Mouse (Mus musculus): ENCODE results near the gene Prkcsh.

The Prkcsh gene

DNA sequence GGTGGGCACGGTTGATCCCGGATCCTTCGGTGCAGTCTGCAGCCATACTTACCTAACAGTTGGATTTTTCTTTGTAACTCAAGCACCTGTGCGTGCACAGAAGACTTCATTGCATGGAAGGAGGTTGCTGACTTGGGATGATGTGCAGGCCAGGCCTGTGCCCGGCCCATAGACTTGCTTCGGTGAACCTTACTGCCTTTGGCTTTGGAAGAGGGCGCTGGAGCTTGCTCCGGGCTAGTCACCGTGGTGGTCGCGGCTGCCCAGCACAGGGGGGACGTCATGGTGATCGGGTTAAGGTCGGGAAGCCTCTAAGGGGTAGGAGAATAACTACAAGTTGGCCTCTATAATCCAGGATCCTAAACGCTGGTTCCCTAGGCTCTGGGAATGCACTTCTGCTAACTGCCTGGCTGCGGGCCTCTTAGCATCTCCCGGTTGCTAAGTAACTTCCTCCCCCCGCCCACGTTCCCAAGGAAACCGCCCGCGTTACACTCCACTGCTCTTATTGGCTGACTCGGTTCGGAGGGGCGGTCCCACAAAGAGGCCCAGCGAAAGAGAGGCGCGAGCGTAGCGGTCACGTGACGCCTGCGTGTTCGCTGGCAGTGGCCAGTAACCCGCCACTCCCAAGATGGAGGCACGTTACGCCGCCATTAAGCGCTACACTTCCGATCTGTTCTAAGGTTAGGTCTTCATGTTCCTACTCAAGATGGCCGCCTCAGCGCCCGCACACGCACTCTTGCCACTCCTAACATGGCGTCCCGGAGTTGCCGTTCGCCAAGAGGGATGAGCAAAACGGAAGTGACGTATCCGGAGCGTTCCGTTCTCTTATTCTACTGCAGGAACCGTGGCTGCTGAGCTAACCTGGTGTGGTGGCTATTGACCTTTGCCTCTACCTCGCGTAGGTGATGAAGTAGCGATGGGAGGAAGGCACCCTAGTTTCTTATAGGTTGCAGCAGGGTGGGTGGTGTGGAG, at the start of gene Prkcsh, which contains the start of gene Ccdc151:
Gene Prkcsh, plus strand, starts transcription at position 613 of the 969 bp plus-strand sequence.
Gene Ccdc151, minus strand, starts transcription at position 441 of the 969 bp plus-strand sequence.
- peak; percentile 99 for DNase-seq

DNA sequence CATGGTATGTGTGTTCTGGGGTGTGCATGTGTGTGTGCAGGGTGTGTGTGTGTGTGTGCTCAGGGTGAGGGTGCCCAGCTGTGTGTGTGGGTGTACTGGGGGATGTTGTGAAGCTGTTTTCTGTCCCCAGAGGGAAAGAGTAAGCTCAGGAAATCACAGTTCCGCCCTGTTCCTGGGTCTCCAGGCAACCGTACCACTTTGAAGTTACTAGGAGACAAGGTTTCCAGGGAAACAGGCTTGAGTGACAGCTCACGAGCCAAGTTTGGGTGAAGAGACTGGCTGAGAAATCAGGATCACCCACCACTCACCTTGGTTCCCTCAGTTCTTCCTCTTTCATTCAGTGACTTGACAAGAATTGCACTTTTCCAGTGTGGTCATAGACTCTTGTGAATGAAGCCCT, 49.0 kb upstream of the Prkcsh start:
- no peak for DNase-seq

- DNase-seq: peak; percentile 74
Observed at GRCm38 (mm10) chr9:21954635-21955034, 48.0 kb upstream of the Prkcsh start.

DNA sequence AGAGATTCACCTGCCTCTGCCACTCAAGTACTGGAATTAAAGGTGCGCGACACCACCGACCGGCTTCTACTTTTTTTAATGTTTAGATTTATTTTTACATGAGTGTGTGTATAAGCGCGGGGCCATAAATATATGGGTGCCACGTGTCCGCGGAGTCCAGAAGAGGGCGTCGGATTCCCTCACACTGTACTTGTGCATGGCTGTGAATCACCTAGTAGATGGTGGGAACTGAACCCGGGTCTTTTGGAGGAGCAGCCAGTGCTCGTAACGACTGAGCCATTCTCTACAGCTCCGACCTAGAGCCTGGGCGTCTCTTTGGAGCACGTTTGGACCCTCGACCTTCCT, 47.4 kb upstream of the Prkcsh start:
- DNase-seq: no peak

- DNase-seq: peak; percentile 100
Observed at GRCm38 (mm10) chr9:21955570-21956281, 46.9 kb upstream of the Prkcsh start, which contains the start of gene Swsap1. Swsap1 (plus strand) TSS chr9:21955755.

GRCm38 (mm10) chr9:21958372-21958771, 44.2 kb upstream of the Prkcsh start:
- DNase-seq: no peak

- DNase-seq: no peak
Observed at GRCm38 (mm10) chr9:21959244-21959643, 43.4 kb upstream of the Prkcsh start.

- no peak for DNase-seq
Observed at GRCm38 (mm10) chr9:21960135-21960534, 42.5 kb upstream of the Prkcsh start.

- no peak for DNase-seq
Observed at GRCm38 (mm10) chr9:21960558-21961208, 41.9 kb upstream of the Prkcsh start.

DNA sequence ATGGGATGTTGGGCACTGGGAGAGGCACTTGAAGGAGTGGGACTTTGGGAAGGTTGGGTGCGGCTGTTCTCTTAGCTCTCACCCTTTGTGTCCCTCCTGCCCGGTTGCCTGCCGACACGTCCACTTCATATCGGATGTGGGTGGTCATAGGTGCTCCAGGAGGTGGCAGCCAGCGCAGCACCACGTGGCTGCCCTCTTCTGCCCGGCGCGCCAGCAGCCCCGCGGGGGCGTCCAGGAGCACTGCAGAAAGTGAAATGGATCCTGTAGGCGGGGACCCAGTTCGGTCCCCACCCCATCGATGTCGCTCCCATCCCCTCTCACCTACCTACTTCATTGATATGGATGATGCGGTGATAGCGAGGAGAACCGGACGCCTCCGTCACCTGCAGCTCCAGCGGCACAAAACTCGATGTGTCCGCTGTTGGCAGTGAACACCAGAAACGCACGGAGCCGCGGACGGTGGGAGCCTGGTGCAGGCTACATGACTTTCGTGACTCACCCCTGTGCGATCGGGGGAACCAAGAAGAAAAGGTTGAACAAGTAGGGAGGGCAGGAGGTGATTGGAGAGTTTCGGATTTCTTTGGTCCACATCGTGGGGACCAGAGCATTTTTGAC, 41.1 kb upstream of the Prkcsh start:
- no peak for DNase-seq

DNA sequence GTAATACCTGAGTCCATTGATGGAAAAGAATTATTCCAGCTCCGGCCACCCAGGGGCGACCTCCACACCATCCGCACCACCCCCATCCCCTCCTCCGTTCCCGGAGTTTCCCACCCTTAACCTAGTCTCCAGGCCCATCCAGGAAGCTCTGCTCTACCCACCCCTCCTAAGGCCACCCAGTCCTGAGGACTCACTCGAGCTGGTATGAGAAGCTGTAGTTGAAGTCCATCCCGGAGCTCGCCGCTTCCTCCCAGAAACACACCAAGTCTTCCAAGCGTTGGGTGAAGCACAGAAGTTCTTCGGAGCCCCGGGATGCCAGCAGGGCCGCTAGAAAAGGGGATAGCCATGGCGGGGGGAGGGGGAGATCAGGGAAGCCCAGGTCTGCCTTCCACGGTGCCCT, 40.6 kb upstream of the Prkcsh start:
- DNase-seq: no peak

DNA sequence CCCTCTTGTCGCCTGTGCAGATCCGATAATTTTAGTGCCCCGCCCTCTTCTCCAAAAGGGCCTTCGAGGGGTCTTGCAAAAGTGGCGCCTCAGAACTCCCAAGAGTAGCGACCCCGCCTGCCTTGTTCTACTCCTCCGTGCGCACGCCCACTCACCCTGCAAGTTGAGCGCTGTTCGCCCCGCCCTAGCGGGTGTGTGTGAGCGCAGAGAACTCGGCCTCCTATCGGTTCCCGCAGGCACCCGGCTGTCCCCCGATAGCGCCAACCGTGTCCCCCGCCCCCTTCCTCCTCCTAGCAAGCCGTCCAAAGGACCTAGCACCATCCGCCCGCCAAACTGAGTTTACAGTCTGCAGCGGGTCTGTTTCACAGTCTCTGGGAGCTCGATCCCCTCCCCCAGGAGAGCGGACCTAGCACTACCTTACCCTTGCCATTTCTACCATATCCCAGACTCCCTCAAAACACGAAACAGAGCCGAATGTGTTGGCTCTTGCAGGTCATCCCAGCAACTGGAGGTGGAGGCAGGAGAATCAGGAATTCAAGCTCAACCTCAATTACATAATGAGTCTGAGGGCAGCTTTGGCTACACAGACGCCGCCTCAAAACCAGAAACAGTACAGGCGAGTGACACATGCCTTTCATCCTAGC, 40.1 kb upstream of the Prkcsh start:
- peak; percentile 71 for DNase-seq

GRCm38 (mm10) chr9:21963417-21963816, 39.2 kb upstream of the Prkcsh start, which contains the start of gene Epor:
Epor (minus strand) TSS chr9:21963506.
- DNase-seq: no peak

DNA sequence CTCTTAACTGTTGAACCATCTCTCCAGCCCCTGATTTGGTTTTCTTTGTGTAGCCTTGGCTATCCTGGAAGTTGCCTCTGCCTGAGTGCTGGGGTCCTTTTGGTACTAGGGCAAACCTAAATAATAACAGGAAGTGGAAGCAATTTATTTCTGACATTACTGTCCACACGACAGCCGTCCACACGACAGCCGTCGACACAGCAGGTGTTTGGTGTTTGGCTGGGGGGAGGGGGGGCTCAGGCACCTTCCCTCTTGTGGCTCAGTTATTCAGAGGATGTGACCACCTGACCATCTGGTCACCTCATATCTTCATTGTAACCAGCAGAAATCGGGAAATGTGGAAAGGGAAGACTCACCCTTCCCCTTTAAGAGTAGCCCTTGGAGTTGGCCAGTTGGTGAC, 33.7 kb upstream of the Prkcsh start:
- DNase-seq: no peak

- no peak for DNase-seq
Observed at GRCm38 (mm10) chr9:21969304-21969703, 33.3 kb upstream of the Prkcsh start.

- DNase-seq: no peak
Observed at GRCm38 (mm10) chr9:21976626-21977175, 25.9 kb upstream of the Prkcsh start.

GRCm38 (mm10) chr9:21977331-21977730, 25.3 kb upstream of the Prkcsh start:
- DNase-seq: no peak

GRCm38 (mm10) chr9:21977972-21978371, 24.6 kb upstream of the Prkcsh start:
- DNase-seq: no peak

GRCm38 (mm10) chr9:21978398-21979128, 24.0 kb upstream of the Prkcsh start:
- DNase-seq: no peak

GRCm38 (mm10) chr9:21983911-21984310, 18.7 kb upstream of the Prkcsh start:
- DNase-seq: no peak
